Mouse (Mus musculus): ENCODE data around the gene Kmt5a. TPM values are rescaled to one million over a fixed set of nuclear protein-coding genes. Genes with fewer than 3 reads are reported as not detected.
"Not testable (repeated sequence)": the region's sequence is repeated elsewhere in the genome, so short reads cannot be mapped to it uniquely, and the experiment has no call there.

Kmt5a gene
- polyA plus RNA-seq, 1 experiment from 2014 or later: 174 TPM

- in situ Hi-C loops (cut with MboI; ENCODE audit: low pct_unique_long_range_greater_than_20kb): no loop called here
- no peak for ATAC-seq
- H3K27me3 ChIP-seq: no peaks in the 10 kb centered on the region
- no peak for TF ChIP-seq CTCF (IDR thresholded peaks at IDR 0.05)
- CTCF ChIA-PET: interaction anchor here (1.8 kb wide), 1 partner anchor 12 kb away, joined by 5 read pairs; no protein-coding TSS in a partner anchor
- DNase-seq (ENCODE audit: low read depth, low spot score): no peak
- POLR2A ChIA-PET: interaction anchor here (0.6 kb wide), 1 partner anchor 10 kb away, joined by 5 read pairs; no protein-coding TSS in a partner anchor
Measured at GRCm38 (mm10) chr5:124453339-124454081, 13.8 kb downstream of the Kmt5a start.

- ATAC-seq (no peak), DNase-seq (ENCODE audit: low read depth, low spot score) (no peak)
- in situ Hi-C loops (cut with MboI; ENCODE audit: low pct_unique_long_range_greater_than_20kb): no loop called here
- H3K27me3 ChIP-seq: no peaks in the 10 kb centered on the region
- ChIA-PET CTCF (interaction anchor here (1.8 kb wide), 1 partner anchor 11 kb away, joined by 5 read pairs; no protein-coding TSS in a partner anchor), POLR2A (interaction anchor here (0.7 kb wide), 1 partner anchor 13 kb away, joined by 3 read pairs; no protein-coding TSS in a partner anchor)
- TF ChIP-seq CTCF (IDR thresholded peaks at IDR 0.05): no peak
Measured at GRCm38 (mm10) chr5:124454082-124454419, 14.3 kb downstream of the Kmt5a start.

GRCm38 (mm10) chr5:124456762-124457161 lies 17.0 kb downstream of the Kmt5a start:
- no peak for DNase-seq (ENCODE audit: low read depth, low spot score)
- no peak for TF ChIP-seq CTCF (IDR thresholded peaks at IDR 0.05)
- H3K27me3 ChIP-seq: no peaks in the 10 kb centered on the region
- in situ Hi-C loops (cut with MboI; ENCODE audit: low pct_unique_long_range_greater_than_20kb): no loop called here
- ATAC-seq: no peak
- ChIA-PET POLR2A (no interaction called here), CTCF (interaction anchor here (0.9 to 1.9 kb wide), 4 partner anchors 9 to 82 kb away, joined by 3 to 8 read pairs (median 4); no protein-coding TSS in a partner anchor)

GRCm38 (mm10) chr5:124460922-124461321 lies 21.2 kb downstream of the Kmt5a start:
- CTCF ChIA-PET; ATAC-seq; H3K27me3 ChIP-seq; DNase-seq (ENCODE audit: low read depth, low spot score); in situ Hi-C loops (cut with MboI; ENCODE audit: low pct_unique_long_range_greater_than_20kb); POLR2A ChIA-PET: not testable (repeated sequence)

GRCm38 (mm10) chr5:124462297-124463025 lies 22.7 kb downstream of the Kmt5a start:
- in situ Hi-C loops (cut with MboI; ENCODE audit: low pct_unique_long_range_greater_than_20kb): no loop called here
- POLR2A ChIA-PET: no interaction called here
- DNase-seq (ENCODE audit: low read depth, low spot score) (no peak), ATAC-seq (no peak)
- CTCF ChIA-PET: no interaction called here
- no peaks in the 10 kb centered on the region for H3K27me3 ChIP-seq
- no peak for TF ChIP-seq CTCF (IDR thresholded peaks at IDR 0.05)

GRCm38 (mm10) chr5:124463462-124463861 lies 23.7 kb downstream of the Kmt5a start:
- in situ Hi-C loops (cut with MboI; ENCODE audit: low pct_unique_long_range_greater_than_20kb): no loop called here

GRCm38 (mm10) chr5:124464905-124465304 lies 25.2 kb downstream of the Kmt5a start:
- no peaks in the 10 kb centered on the region for H3K27me3 ChIP-seq
- ATAC-seq (no peak), DNase-seq (ENCODE audit: low read depth, low spot score) (no peak)
- CTCF ChIA-PET: interaction anchor here (1.2 to 1.6 kb wide), 3 partner anchors 9 to 93 kb away, joined by 3 to 5 read pairs (median 5); no protein-coding TSS in a partner anchor
- in situ Hi-C loops (cut with MboI; ENCODE audit: low pct_unique_long_range_greater_than_20kb): no loop called here
- TF ChIP-seq CTCF (IDR thresholded peaks at IDR 0.05): no peak
- POLR2A ChIA-PET: interaction anchor here (0.7 to 1.9 kb wide), 2 partner anchors 13 to 17 kb away, joined by 3 to 8 read pairs; partner anchors contain the start of gene Rilpl2

More at GRCm38 (mm10) chr5:124463462-124463861, 23.7 kb downstream of the Kmt5a start:
- ChIA-PET POLR2A (interaction anchor here (0.8 kb wide), 1 partner anchor 9 kb away, joined by 3 read pairs; no protein-coding TSS in a partner anchor), CTCF (no interaction called here)
- DNase-seq (ENCODE audit: low read depth, low spot score): no peak
- no peaks in the 10 kb centered on the region for H3K27me3 ChIP-seq
- no peak for TF ChIP-seq CTCF (IDR thresholded peaks at IDR 0.05)
- ATAC-seq: no peak

- no peak for TF ChIP-seq CTCF (IDR thresholded peaks at IDR 0.05)
- ATAC-seq (no peak), DNase-seq (ENCODE audit: low read depth, low spot score) (no peak)
- ChIA-PET CTCF (no interaction called here), POLR2A (no interaction called here)
- H3K27me3 ChIP-seq: no peaks in the 10 kb centered on the region
- in situ Hi-C loops (cut with MboI; ENCODE audit: low pct_unique_long_range_greater_than_20kb): no loop called here
Measured at GRCm38 (mm10) chr5:124467766-124468165, 28.0 kb downstream of the Kmt5a start.

- ATAC-seq: no peak
- in situ Hi-C loops (cut with MboI; ENCODE audit: low pct_unique_long_range_greater_than_20kb): no loop called here
- no peaks in the 10 kb centered on the region for H3K27me3 ChIP-seq
- CTCF ChIA-PET: no interaction called here
- POLR2A ChIA-PET: no interaction called here
- no peak for TF ChIP-seq CTCF (IDR thresholded peaks at IDR 0.05)
- no peak for DNase-seq (ENCODE audit: low read depth, low spot score)
Measured at GRCm38 (mm10) chr5:124468365-124468764, 28.6 kb downstream of the Kmt5a start.

GRCm38 (mm10) chr5:124469486-124469885 lies 29.8 kb downstream of the Kmt5a start:
- ChIA-PET POLR2A (no interaction called here), CTCF (no interaction called here)
- in situ Hi-C loops (cut with MboI; ENCODE audit: low pct_unique_long_range_greater_than_20kb): no loop called here
- no peaks in the 10 kb centered on the region for H3K27me3 ChIP-seq
- ATAC-seq (no peak), DNase-seq (ENCODE audit: low read depth, low spot score) (no peak)
- no peak for TF ChIP-seq CTCF (IDR thresholded peaks at IDR 0.05)

Measured in Patski (cell line).